Mouse (Mus musculus) layer of hippocampus, postnatal 14 days (tissue): ENCODE results near the gene Pim2. TPM values are rescaled to one million over a fixed set of nuclear protein-coding genes. Genes with fewer than 3 reads are reported as not detected.
A peak's percentile ranks its signal among the peaks of the same experiment; 100 is the strongest.
"Not testable (repeated sequence)": the region's sequence is repeated elsewhere in the genome, so short reads cannot be mapped to it uniquely, and the experiment has no call there.

Source experiments
- DNase-seq, 2 experiments: peaks; one replicate each; pipeline ENCODE4 v3.0.0; 2021 to 2022; ENCODE audit warnings: low spot score in 2 of 2, mixed read lengths in 1 of 2
- total RNA-seq, 2 experiments: library from RNA; stranded (reverse); gene quantifications; 2 replicates each; pipeline ENCODE4 v1.2.3; 2021

The Pim2 gene
- total RNA-seq, 2 experiments from 2014 or later, result 43.2 to 49.5 TPM

- DNase-seq, result no peak
Observed at GRCm38 (mm10) chrX:7904441-7904840, 26.4 kb downstream of the Pim2 start.

GRCm38 (mm10) chrX:7907735-7908134 lies 29.7 kb downstream of the Pim2 start, which contains the start of gene Gm10491:
TSS of gene Gm10491 (minus strand) at chrX:7907835.
- no peak for DNase-seq

GRCm38 (mm10) chrX:7909242-7909641 lies 31.2 kb downstream of the Pim2 start, which contains the start of gene Gm10490:
TSS of gene Gm10490 (plus strand) at chrX:7909542.
- DNase-seq, result not testable (repeated sequence)

- no peak for DNase-seq
Observed at GRCm38 (mm10) chrX:7910473-7910872, 32.4 kb downstream of the Pim2 start.

- DNase-seq, result not testable (repeated sequence)
Observed at GRCm38 (mm10) chrX:7915669-7916068, 37.6 kb downstream of the Pim2 start.

GRCm38 (mm10) chrX:7917960-7918359 lies 39.9 kb downstream of the Pim2 start:
- DNase-seq, result not testable (repeated sequence)

- DNase-seq, result peak; percentile 54 to 59
Observed at GRCm38 (mm10) chrX:7919601-7920383, 41.7 kb downstream of the Pim2 start, which contains the start of gene Pcsk1n. TSS of gene Pcsk1n (plus strand) at chrX:7919822.

GRCm38 (mm10) chrX:7922032-7922431 lies 44.0 kb downstream of the Pim2 start:
- DNase-seq, result no peak

- DNase-seq, result no peak
Observed at GRCm38 (mm10) chrX:7926266-7926665, 48.2 kb downstream of the Pim2 start.

- no peak for DNase-seq
Observed at GRCm38 (mm10) chrX:7927116-7927515, 49.1 kb downstream of the Pim2 start.

- DNase-seq, result no peak
Observed at GRCm38 (mm10) chrX:7928270-7928790, 50.3 kb downstream of the Pim2 start, which contains the start of gene Eras. TSS of gene Eras (minus strand) at chrX:7928607.

Other genes with a start within 250 kb of the Pim2 start
- gene Syp, start 239.8 kb upstream of the Pim2 start, total RNA-seq, result 1,000 to 10,000 TPM; 1,862 to 1,901 TPM
- gene Prickle3, start 221.0 kb upstream of the Pim2 start, total RNA-seq, result 1 to 10 TPM; 1.5 to 1.6 TPM
- 1 to 10 TPM; 7.0 to 9.6 TPM for gene Plp2, start 206.9 kb upstream of the Pim2 start, total RNA-seq
- under 1 TPM; 0.25 to 0.31 TPM for gene Magix, start 197.0 kb upstream of the Pim2 start, total RNA-seq
- gene Gpkow, start 181.1 kb upstream of the Pim2 start, total RNA-seq, result 10 to 100 TPM; 33.2 to 36.3 TPM
- 10 to 100 TPM; 47.7 to 48.1 TPM for gene Wdr45, start 163.9 kb upstream of the Pim2 start, total RNA-seq
- not detected for gene Gm45208, start 156.0 kb upstream of the Pim2 start, total RNA-seq
- gene Praf2, start 149.8 kb upstream of the Pim2 start, total RNA-seq, result 100 to 1,000 TPM in 1 of 2 experiments, 10 to 100 TPM in 1; 98.2 to 107 TPM
- gene Ccdc120, start 127.4 kb upstream of the Pim2 start, total RNA-seq, result 10 to 100 TPM; 15.5 to 19.6 TPM
- gene Tfe3, start 115.7 kb upstream of the Pim2 start, total RNA-seq, result 10 to 100 TPM; 31.7 to 34.4 TPM
- gene Gripap1, start 88.5 kb upstream of the Pim2 start, total RNA-seq, result 10 to 100 TPM; 88.1 to 98.9 TPM
- 10 to 100 TPM in 1 of 2 experiments, 1 to 10 TPM in 1; 9.8 to 10.0 TPM for gene Kcnd1, start 56.0 kb upstream of the Pim2 start, total RNA-seq
- 10 to 100 TPM; 64.1 to 64.9 TPM for gene Otud5, start 36.9 kb upstream of the Pim2 start, total RNA-seq
- gene Slc35a2, start 5.8 kb downstream of the Pim2 start, total RNA-seq, result 10 to 100 TPM; 45.9 to 52.7 TPM
- gene Pqbp1, start 21.0 kb downstream of the Pim2 start, total RNA-seq, result 10 to 100 TPM; 72.6 to 80.1 TPM
- 10 to 100 TPM; 20.8 to 23.9 TPM for gene Timm17b, start 21.1 kb downstream of the Pim2 start, total RNA-seq
- not detected for gene Gm10491, start 29.6 kb downstream of the Pim2 start, total RNA-seq
- gene Gm10490, start 31.3 kb downstream of the Pim2 start, total RNA-seq, result not detected
- 100 to 1,000 TPM; 340 to 344 TPM for gene Pcsk1n, start 41.6 kb downstream of the Pim2 start, total RNA-seq
- gene Eras, start 50.3 kb downstream of the Pim2 start, total RNA-seq, result not detected
- 10 to 100 TPM; 46.0 to 54.4 TPM for gene Hdac6, start 69.6 kb downstream of the Pim2 start, total RNA-seq
- not detected for gene Gata1, start 99.8 kb downstream of the Pim2 start, total RNA-seq
- not detected for gene Glod5, start 140.2 kb downstream of the Pim2 start, total RNA-seq
- gene Suv39h1, start 196.5 kb downstream of the Pim2 start, total RNA-seq, result 10 to 100 TPM; 25.0 to 28.2 TPM
- gene Was, start 212.2 kb downstream of the Pim2 start, total RNA-seq, result 1 to 10 TPM; 2.0 to 2.2 TPM